Mouse (Mus musculus): ENCODE results near the gene Prrc2a. TPM values are rescaled to one million over a fixed set of nuclear protein-coding genes. Genes with fewer than 3 reads are reported as not detected.

The Prrc2a gene
- total and polyA plus RNA-seq, 3 experiments: 71.0 to 663 (median 87.6) TPM

- peaks cover 6 to 32% of the 10 kb centered on the region in 2 experiments for H3K36me3 ChIP-seq (ENCODE audit: control insufficient read depth in 1 of 2, insufficient read depth in 2 of 2, low read length in 2 of 2)
- TF ChIP-seq SIN3A (IDR thresholded peaks at IDR 0.05; ENCODE audit: low read length) (no peak), POLR2AphosphoS2 (IDR thresholded peaks at IDR 0.05; ENCODE audit: low read length) (0 out of 2 replicates have a peak, but pooled peaks have one; percentile 3)
- H3K4me3 ChIP-seq (ENCODE audit: control insufficient read depth in 1 of 2, insufficient read depth in 1 of 2, low read depth in 2 of 2, low read length in 2 of 2): no peak overlapping the region
- no peak overlapping the region for H3K9ac ChIP-seq (ENCODE audit: control insufficient read depth, low read depth, low read length, poor library complexity, severe bottlenecking)
- H3K27me3 ChIP-seq (ENCODE audit: control insufficient read depth in 1 of 2, insufficient read depth in 2 of 2, low read length in 2 of 2): no peaks in the 10 kb centered on the region
- DNase-seq (ENCODE audit: low read depth, low spot score): no peak
- no peaks in the 10 kb centered on the region for H3K4me1 ChIP-seq (ENCODE audit: control insufficient read depth in 1 of 2, insufficient read depth in 2 of 2, low read length in 2 of 2)
- H3K9me3 ChIP-seq (replicated peaks; ENCODE audit: insufficient read depth, low read length): no peaks in the 10 kb centered on the region
- H3K79me2 ChIP-seq (ENCODE audit: control insufficient read depth, insufficient read depth, low read length, poor library complexity): peaks cover 33% of the 10 kb centered on the region
- no peak overlapping the region for H3K27ac ChIP-seq (ENCODE audit: control insufficient read depth, low read depth, low read length)
Observed at GRCm38 (mm10) chr17:35155451-35155850, 9.2 kb downstream of the Prrc2a start.

DNA sequence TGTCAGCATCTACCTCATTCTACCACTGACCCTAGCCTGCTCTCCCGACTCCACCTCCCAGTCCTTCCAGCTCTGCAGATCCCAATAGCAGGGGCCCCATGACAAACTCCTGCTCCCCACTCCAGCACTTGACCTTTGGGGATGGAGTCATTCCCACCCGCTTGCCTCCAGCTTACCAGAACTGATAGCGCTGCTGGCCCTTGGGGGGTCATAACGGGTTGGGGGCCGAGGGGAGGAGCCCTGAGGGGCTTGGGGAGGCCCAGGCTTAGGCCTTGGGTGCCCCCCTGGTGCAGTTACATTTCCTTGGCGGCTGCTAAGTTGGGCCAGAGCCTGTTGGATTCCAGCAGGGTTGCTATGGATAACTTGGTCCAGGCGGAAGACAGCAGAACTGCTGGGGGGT lies 10.1 kb downstream of the Prrc2a start:
- Histone ChIP-seq H3K9ac (ENCODE audit: control insufficient read depth, low read depth, low read length, poor library complexity, severe bottlenecking) (no peak overlapping the region), H3K27ac (ENCODE audit: control insufficient read depth, low read depth, low read length) (no peak overlapping the region), H3K9me3 (replicated peaks; ENCODE audit: insufficient read depth, low read length) (no peaks in the 10 kb centered on the region), H3K4me3 (ENCODE audit: control insufficient read depth in 1 of 2, insufficient read depth in 1 of 2, low read depth in 2 of 2, low read length in 2 of 2) (no peak overlapping the region), H3K27me3 (ENCODE audit: control insufficient read depth in 1 of 2, insufficient read depth in 2 of 2, low read length in 2 of 2) (no peaks in the 10 kb centered on the region), H3K36me3 (ENCODE audit: control insufficient read depth in 1 of 2, insufficient read depth in 2 of 2, low read length in 2 of 2) (peaks cover 7 to 26% of the 10 kb centered on the region in 2 experiments), H3K4me1 (ENCODE audit: control insufficient read depth in 1 of 2, insufficient read depth in 2 of 2, low read length in 2 of 2) (no peaks in the 10 kb centered on the region), H3K79me2 (ENCODE audit: control insufficient read depth, insufficient read depth, low read length, poor library complexity) (peaks cover 26% of the 10 kb centered on the region)
- no peak for DNase-seq (ENCODE audit: low read depth, low spot score)
- no peak for TF ChIP-seq TAL1 (IDR thresholded peaks at IDR 0.05; ENCODE audit: low read length)
- peak in 1 of 2 experiments; percentile 28; a peak in 1 of 4 replicates for TF ChIP-seq POLR2A (IDR thresholded peaks at IDR 0.05; ENCODE audit: control insufficient read depth in 1 of 2, insufficient read depth in 1 of 2, low read depth in 1 of 2, low read length in 2 of 2, poor library complexity in 1 of 2)

DNA sequence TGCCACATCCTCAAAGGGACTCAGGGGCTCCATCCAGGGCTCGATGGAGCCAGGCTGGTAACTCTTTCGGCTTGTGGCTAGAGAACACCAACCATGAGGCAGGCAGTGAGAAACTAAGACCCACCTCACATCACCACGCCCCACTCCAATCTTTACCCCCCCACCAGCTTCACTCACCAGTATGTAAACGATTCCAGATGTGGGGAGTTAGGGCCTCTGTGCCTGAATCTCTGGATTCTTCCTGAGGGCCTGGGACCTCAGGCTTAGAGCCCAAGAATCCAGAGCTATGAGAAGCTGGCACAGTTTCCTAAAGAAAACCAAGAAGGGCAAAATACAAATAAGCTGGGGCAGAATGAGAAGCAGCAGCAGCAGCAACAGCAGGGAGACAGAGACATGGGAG lies 10.8 kb downstream of the Prrc2a start:
- Histone ChIP-seq H3K79me2 (ENCODE audit: control insufficient read depth, insufficient read depth, low read length, poor library complexity) (peaks cover 23% of the 10 kb centered on the region), H3K9me3 (replicated peaks; ENCODE audit: insufficient read depth, low read length) (no peaks in the 10 kb centered on the region), H3K4me3 (ENCODE audit: control insufficient read depth in 1 of 2, insufficient read depth in 1 of 2, low read depth in 2 of 2, low read length in 2 of 2) (no peak overlapping the region), H3K27ac (ENCODE audit: control insufficient read depth, low read depth, low read length) (no peak overlapping the region), H3K4me1 (ENCODE audit: control insufficient read depth in 1 of 2, insufficient read depth in 2 of 2, low read length in 2 of 2) (no peaks in the 10 kb centered on the region), H3K9ac (ENCODE audit: control insufficient read depth, low read depth, low read length, poor library complexity, severe bottlenecking) (no peak overlapping the region), H3K36me3 (ENCODE audit: control insufficient read depth in 1 of 2, insufficient read depth in 2 of 2, low read length in 2 of 2) (peaks cover 7 to 21% of the 10 kb centered on the region in 2 experiments), H3K27me3 (ENCODE audit: control insufficient read depth in 1 of 2, insufficient read depth in 2 of 2, low read length in 2 of 2) (no peaks in the 10 kb centered on the region)
- no peak for TF ChIP-seq TAL1 (IDR thresholded peaks at IDR 0.05; ENCODE audit: low read length)
- TF ChIP-seq MYC (IDR thresholded peaks at IDR 0.05; ENCODE audit: low read depth, low read length): no peak
- no peak for TF ChIP-seq MEF2A (IDR thresholded peaks at IDR 0.05; ENCODE audit: extremely low read depth, insufficient replicate concordance, low read depth, low read length, poor library complexity, severe bottlenecking)
- TF ChIP-seq SMC3 (IDR thresholded peaks at IDR 0.05; ENCODE audit: low read depth, low read length): no peak
- TF ChIP-seq POLR2AphosphoS2 (IDR thresholded peaks at IDR 0.05; ENCODE audit: low read length): no peak
- no peak for TF ChIP-seq ZMIZ1 (IDR thresholded peaks at IDR 0.05; ENCODE audit: low read depth, low read length)
- no peak for TF ChIP-seq BHLHE40 (IDR thresholded peaks at IDR 0.05; ENCODE audit: borderline replicate concordance, low read depth, low read length)
- no peak for TF ChIP-seq GABPA (IDR thresholded peaks at IDR 0.05; ENCODE audit: low read depth, low read length)
- no peak for DNase-seq (ENCODE audit: low read depth, low spot score)
